Comparison of ENCODE assay signal across 21 mouse cellular contexts in genomic region chr5:53394560-53394959, GRCm38 (mm10).
"Had no signal": no experiment of that assay in that cellular context is flagged by ENCODE, and none has a peak within 500 bp of the region (broad histone marks: within the 10 kb centered on the region; RNA-seq: fewer than 3 reads in every experiment).

No protein-coding gene starts in this region.

- H3K27me3 ChIP-seq: liver, embryonic 15.5 days; lung, embryonic 15.5 days; midbrain, embryonic 12.5 days; neural tube, embryonic 13.5 days; neural tube, embryonic 15.5 days; stomach, embryonic 15.5 days had no signal

- DNase-seq: liver, postnatal 0 days; lung, adult 2 months; lung, postnatal 14 days; lung, postnatal 36 days; midbrain, embryonic 14.5 days; retina, postnatal 1 day; right cerebral cortex, adult 18-20 months; thymus, adult 2 months; thymus, postnatal 25 days; thymus, postnatal 4 days had no signal

- H3K9me3 ChIP-seq: liver, embryonic 15.5 days; lung, embryonic 15.5 days; midbrain, embryonic 10.5 days; midbrain, embryonic 12.5 days; neural tube, embryonic 15.5 days; stomach, embryonic 15.5 days had no signal

- H3K36me3 ChIP-seq: liver, embryonic 15.5 days; lung, embryonic 15.5 days; midbrain, embryonic 10.5 days; midbrain, embryonic 12.5 days; neural tube, embryonic 13.5 days; neural tube, embryonic 15.5 days; stomach, embryonic 15.5 days had no signal

- H3K27ac ChIP-seq: liver, embryonic 15.5 days; lung, embryonic 15.5 days; midbrain, embryonic 10.5 days; midbrain, embryonic 12.5 days; neural tube, embryonic 13.5 days; neural tube, embryonic 15.5 days; stomach, embryonic 15.5 days; stomach, postnatal 0 days had no signal

- H3K4me3 ChIP-seq: liver, embryonic 15.5 days; lung, embryonic 15.5 days; midbrain, embryonic 10.5 days; midbrain, embryonic 12.5 days; myocyte; neural tube, embryonic 13.5 days; neural tube, embryonic 15.5 days; stomach, embryonic 15.5 days had no signal

- ATAC-seq: liver, postnatal 0 days; lung, postnatal 0 days; midbrain, embryonic 16.5 days had no signal

- H3K4me1 ChIP-seq: liver, embryonic 15.5 days; lung, embryonic 15.5 days; neural tube, embryonic 13.5 days; neural tube, embryonic 15.5 days; stomach, embryonic 15.5 days had no signal
